Mouse (Mus musculus): ENCODE data around the gene Slc26a10. TPM values are rescaled to one million over a fixed set of nuclear protein-coding genes. Genes with fewer than 3 reads are reported as not detected.
A peak's percentile ranks its signal among the peaks of the same experiment; 100 is the strongest.

The Slc26a10 gene
- polyA plus RNA-seq, 3 experiments from 2014 or later = 3.2 to 4.3 (median 3.2) TPM

GRCm38 (mm10) chr10:127127711-127128279 lies 52.6 kb downstream of the Slc26a10 start:
- no peak for ATAC-seq

GRCm38 (mm10) chr10:127126579-127126978 lies 53.9 kb downstream of the Slc26a10 start:
- no peak for ATAC-seq

- ATAC-seq = peak; percentile 44
Observed at GRCm38 (mm10) chr10:127125210-127126001, 55.0 kb downstream of the Slc26a10 start.

GRCm38 (mm10) chr10:127123436-127123805 lies 57.0 kb downstream of the Slc26a10 start:
- ATAC-seq = no peak

GRCm38 (mm10) chr10:127122784-127123435 lies 57.5 kb downstream of the Slc26a10 start:
- no peak for ATAC-seq

GRCm38 (mm10) chr10:127122018-127122417 lies 58.4 kb downstream of the Slc26a10 start:
- no peak for ATAC-seq

Other genes starting within 250 kb of the Slc26a10 start
- 10 to 100 TPM; 26.2 to 47.1 (median 38.5) TPM for gene Ctdsp2, start 201.9 kb downstream of the Slc26a10 start, polyA plus RNA-seq (2017; shearing (Covaris generic))
- gene Avil, start 179.9 kb downstream of the Slc26a10 start, polyA plus RNA-seq (2017; shearing (Covaris generic)) = under 1 TPM in 2 of 3 experiments, not detected in 1; 0.11 to 0.36 TPM
- gene Tsfm, start 149.8 kb downstream of the Slc26a10 start, polyA plus RNA-seq (2017; shearing (Covaris generic)) = 10 to 100 TPM; 40.0 to 50.0 (median 48.3) TPM
- 10 to 100 TPM; 10.8 to 37.6 (median 28.4) TPM for gene Mettl1, start 139.2 kb downstream of the Slc26a10 start, polyA plus RNA-seq (2017; shearing (Covaris generic))
- gene Eef1akmt3, start 139.1 kb downstream of the Slc26a10 start, polyA plus RNA-seq (2017; shearing (Covaris generic)) = under 1 TPM in 1 of 3 experiments, not detected in 2; 0.46 TPM
- gene Cyp27b1, start 132.4 kb downstream of the Slc26a10 start, polyA plus RNA-seq (2017; shearing (Covaris generic)) = not detected
- under 1 TPM; 0.35 to 0.84 (median 0.72) TPM for gene March9, start 120.5 kb downstream of the Slc26a10 start, polyA plus RNA-seq (2017; shearing (Covaris generic))
- 100 to 1,000 TPM; 284 to 347 (median 295) TPM for gene Cdk4, start 117.1 kb downstream of the Slc26a10 start, polyA plus RNA-seq (2017; shearing (Covaris generic))
- gene Tspan31, start 110.4 kb downstream of the Slc26a10 start, polyA plus RNA-seq (2017; shearing (Covaris generic)) = 100 to 1,000 TPM in 2 of 3 experiments, 10 to 100 TPM in 1; 97.8 to 134 (median 127) TPM
- gene Agap2, start 105.4 kb downstream of the Slc26a10 start, polyA plus RNA-seq (2017; shearing (Covaris generic)) = 10 to 100 TPM; 25.9 to 32.1 (median 31.2) TPM
- gene Os9, start 59.5 kb downstream of the Slc26a10 start, polyA plus RNA-seq (2017; shearing (Covaris generic)) = 10 to 100 TPM; 61.9 to 81.5 (median 75.8) TPM
- 100 to 1,000 TPM; 181 to 204 (median 188) TPM for gene B4galnt1, start 15.4 kb downstream of the Slc26a10 start, polyA plus RNA-seq (2017; shearing (Covaris generic))
- gene Arhgef25, start 9.4 kb upstream of the Slc26a10 start, polyA plus RNA-seq (2017; shearing (Covaris generic)) = under 1 TPM in 1 of 3 experiments, not detected in 2; 0.20 TPM
- 10 to 100 TPM; 35.2 to 56.0 (median 47.0) TPM for gene Dtx3, start 15.1 kb upstream of the Slc26a10 start, polyA plus RNA-seq (2017; shearing (Covaris generic))
- 10 to 100 TPM; 25.7 to 32.1 (median 26.0) TPM for gene Pip4k2c, start 30.9 kb upstream of the Slc26a10 start, polyA plus RNA-seq (2017; shearing (Covaris generic))
- gene Kif5a, start 82.7 kb upstream of the Slc26a10 start, polyA plus RNA-seq (2017; shearing (Covaris generic)) = under 1 TPM in 2 of 3 experiments, not detected in 1; 0.16 to 0.19 TPM
- 10 to 100 TPM; 54.0 to 61.1 (median 56.9) TPM for gene Dctn2, start 85.7 kb upstream of the Slc26a10 start, polyA plus RNA-seq (2017; shearing (Covaris generic))
- 10 to 100 TPM in 1 of 3 experiments, 1 to 10 TPM in 2; 4.0 to 11.8 (median 6.4) TPM for gene Mbd6, start 108.4 kb upstream of the Slc26a10 start, polyA plus RNA-seq (2017; shearing (Covaris generic))
- 10 to 100 TPM; 20.7 to 28.9 (median 21.3) TPM for gene Mars, start 131.1 kb upstream of the Slc26a10 start, polyA plus RNA-seq (2017; shearing (Covaris generic))
- 100 to 1,000 TPM in 2 of 3 experiments, 10 to 100 TPM in 1; 91.9 to 112 (median 108) TPM for gene Arhgap9, start 141.3 kb upstream of the Slc26a10 start, polyA plus RNA-seq (2017; shearing (Covaris generic))
- under 1 TPM in 2 of 3 experiments, not detected in 1; 0.49 to 0.56 TPM for gene Gli1, start 161.3 kb upstream of the Slc26a10 start, polyA plus RNA-seq (2017; shearing (Covaris generic))
- gene Inhbe, start 173.8 kb upstream of the Slc26a10 start, polyA plus RNA-seq (2017; shearing (Covaris generic)) = not detected
- gene Inhbc, start 189.8 kb upstream of the Slc26a10 start, polyA plus RNA-seq (2017; shearing (Covaris generic)) = not detected
- gene R3hdm2, start 199.7 kb upstream of the Slc26a10 start, polyA plus RNA-seq (2017; shearing (Covaris generic)) = 10 to 100 TPM; 11.8 to 17.6 (median 12.0) TPM